Mouse (Mus musculus): Measurements from ENCODE around the gene Upk3b. TPM values are rescaled to one million over a fixed set of nuclear protein-coding genes. Genes with fewer than 3 reads are reported as not detected.

The Upk3b gene
- polyA plus RNA-seq, 1 experiment = 3.9 TPM

DNA sequence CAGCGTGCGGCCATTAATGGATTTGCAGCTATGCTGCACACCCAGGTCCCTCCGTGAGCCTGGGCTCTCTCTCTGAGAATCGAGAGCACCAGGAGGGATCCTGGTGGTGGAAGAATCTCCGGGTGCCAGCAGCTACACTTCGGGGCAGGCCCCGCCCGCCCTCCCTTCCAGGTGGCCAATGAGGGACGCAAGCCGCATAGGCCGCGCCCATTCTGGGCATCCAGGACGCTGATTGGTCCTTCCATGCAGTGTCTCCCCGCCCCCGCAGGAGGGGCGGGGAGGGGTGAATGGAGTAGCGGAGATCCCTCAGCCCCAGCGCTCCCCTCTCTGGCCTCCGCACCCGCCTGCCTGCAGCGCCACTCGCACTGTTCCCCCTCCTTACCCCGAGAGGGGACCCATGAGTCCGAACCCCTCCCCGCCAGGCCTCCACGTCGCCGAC is 45.4 kb downstream of the Upk3b start, which contains the start of gene Rasa4:
Gene Rasa4 (plus strand): TSS at position 248 of the 439 bp plus-strand sequence.
- WGBS = under 1% methylated on average over 28 of the region's 28 CpGs
- Histone ChIP-seq H3K4me1 (ENCODE audit: control insufficient read depth, insufficient read depth, insufficient read length) (peaks cover 9% of the 10 kb centered on the region; the same call in 1 of the 2 replicates), H3K36me3 (ENCODE audit: control insufficient read depth, insufficient read depth, low read length) (no peaks in the 10 kb centered on the region), H3K27me3 (ENCODE audit: control insufficient read depth, insufficient read depth, low read length) (no peaks in the 10 kb centered on the region), H3K4me3 (ENCODE audit: extremely low read depth, insufficient read depth, insufficient read length) (peak within 1 kb of the TSS; percentile 82), H3K27ac (ENCODE audit: insufficient read depth, low read length) (peak within 1 kb of the TSS; percentile 61)
- TF ChIP-seq POLR2A (IDR thresholded peaks at IDR 0.05; ENCODE audit: low read depth, low read length) (peak; percentile 21; the same call in 1 of the 2 replicates), CTCF (IDR thresholded peaks at IDR 0.05; ENCODE audit: extremely low read depth, insufficient read depth, insufficient read length, insufficient replicate concordance) (no peak)
- DNase-seq (ENCODE audit: low read depth in 1 of 2, low spot score in 2 of 2) = peak; percentile 89 to 92

DNA sequence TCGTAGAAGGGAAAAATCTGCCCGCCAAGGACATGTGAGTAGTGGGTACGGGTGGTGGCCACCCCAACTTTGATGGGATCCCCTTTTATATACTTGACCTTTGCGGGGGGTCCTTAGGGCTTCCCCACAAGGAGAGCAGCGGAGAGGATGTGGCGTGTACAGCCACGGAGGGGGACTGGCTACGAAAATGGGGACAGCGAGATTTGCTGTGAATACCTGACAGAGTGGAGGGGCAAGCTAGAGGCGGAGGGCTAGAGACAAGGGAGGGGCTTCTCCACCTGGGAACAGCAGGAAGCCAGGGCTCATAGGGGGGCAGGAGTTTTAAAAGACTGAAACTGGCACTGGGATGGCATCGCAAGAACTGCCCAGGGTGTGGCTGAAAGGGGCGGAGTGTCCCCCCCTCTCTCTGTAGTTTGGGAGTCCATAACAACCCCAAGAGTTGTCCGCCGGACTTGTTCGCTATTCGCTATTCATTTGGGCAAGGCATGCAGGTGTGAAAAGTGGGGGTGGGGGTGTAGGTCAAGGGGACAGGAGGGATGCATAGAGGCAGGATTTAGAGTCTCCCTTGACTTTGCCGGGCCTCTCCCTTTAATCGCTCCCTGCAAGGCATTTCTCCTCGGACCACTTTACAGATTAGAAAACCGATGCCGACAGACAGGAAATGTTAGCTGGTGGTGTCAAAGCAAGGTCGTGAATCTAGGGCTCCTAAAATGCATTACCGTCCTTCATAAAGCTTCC is 46.0 kb downstream of the Upk3b start:
- Histone ChIP-seq H3K36me3 (ENCODE audit: control insufficient read depth, insufficient read depth, low read length) (no peaks in the 10 kb centered on the region), H3K4me3 (ENCODE audit: extremely low read depth, insufficient read depth, insufficient read length) (peak overlapping the region; percentile 82), H3K27ac (ENCODE audit: insufficient read depth, low read length) (peak overlapping the region; percentile 61), H3K27me3 (ENCODE audit: control insufficient read depth, insufficient read depth, low read length) (no peaks in the 10 kb centered on the region), H3K4me1 (ENCODE audit: control insufficient read depth, insufficient read depth, insufficient read length) (peaks cover 11% of the 10 kb centered on the region; the same call in 1 of the 2 replicates)
- no peak for TF ChIP-seq POLR2A (IDR thresholded peaks at IDR 0.05; ENCODE audit: low read depth, low read length)
- TF ChIP-seq CTCF (IDR thresholded peaks at IDR 0.05; ENCODE audit: extremely low read depth, insufficient read depth, insufficient read length, insufficient replicate concordance) = no peak
- no peak for DNase-seq (ENCODE audit: low read depth in 1 of 2, low spot score in 2 of 2)
- WGBS = 1% methylated on average over 23 of the region's 23 CpGs

DNA sequence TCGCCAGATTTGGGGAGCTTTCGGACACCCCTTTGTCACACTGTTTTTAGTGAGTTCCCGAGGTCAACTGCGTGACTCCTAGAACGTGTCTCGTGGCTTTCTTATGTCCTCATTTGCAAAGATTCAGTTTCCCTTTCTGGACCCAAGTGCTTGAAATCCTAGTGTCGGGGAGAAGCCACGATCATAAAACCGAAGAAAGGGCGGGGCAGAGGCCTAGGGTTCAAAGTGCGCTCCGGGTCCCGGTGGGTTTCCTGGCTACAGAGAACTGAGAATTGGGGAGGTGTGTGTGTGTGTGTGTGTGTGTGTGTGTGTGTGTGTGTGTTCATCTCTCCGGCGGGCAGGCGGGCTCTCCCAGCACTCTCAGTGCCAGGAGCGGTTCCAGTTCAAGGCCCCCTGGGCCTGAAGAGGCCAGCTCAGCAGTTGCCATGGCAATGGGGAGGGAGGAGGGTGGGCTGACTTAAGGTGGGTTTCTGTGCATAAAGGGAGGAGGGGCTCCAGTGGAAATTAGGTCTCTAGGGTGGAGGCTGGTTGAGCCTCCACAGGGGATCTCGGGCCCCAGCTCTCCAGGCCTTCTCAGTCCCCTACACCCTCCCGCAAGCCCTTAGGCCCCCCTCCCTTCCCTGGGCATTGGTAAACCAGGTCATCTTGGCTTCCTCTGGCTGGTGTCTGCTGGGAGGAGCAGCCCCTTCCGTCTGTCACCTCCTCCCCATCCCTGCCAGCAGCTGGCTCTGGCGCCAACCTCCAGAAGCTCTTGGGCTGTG is 46.8 kb downstream of the Upk3b start:
- peak in 1 of 2 experiments; percentile 15 for DNase-seq (ENCODE audit: low read depth in 1 of 2, low spot score in 2 of 2)
- Histone ChIP-seq H3K27ac (ENCODE audit: insufficient read depth, low read length) (peak overlapping the region; percentile 61), H3K4me3 (ENCODE audit: extremely low read depth, insufficient read depth, insufficient read length) (peak overlapping the region; percentile 82), H3K36me3 (ENCODE audit: control insufficient read depth, insufficient read depth, low read length) (no peaks in the 10 kb centered on the region), H3K27me3 (ENCODE audit: control insufficient read depth, insufficient read depth, low read length) (no peaks in the 10 kb centered on the region), H3K4me1 (ENCODE audit: control insufficient read depth, insufficient read depth, insufficient read length) (peaks cover 14% of the 10 kb centered on the region; the same call in 1 of the 2 replicates)
- 12% methylated on average over 18 of the region's 21 CpGs for WGBS
- TF ChIP-seq POLR2A (IDR thresholded peaks at IDR 0.05; ENCODE audit: low read depth, low read length) (no peak), CTCF (IDR thresholded peaks at IDR 0.05; ENCODE audit: extremely low read depth, insufficient read depth, insufficient read length, insufficient replicate concordance) (no peak)

DNA sequence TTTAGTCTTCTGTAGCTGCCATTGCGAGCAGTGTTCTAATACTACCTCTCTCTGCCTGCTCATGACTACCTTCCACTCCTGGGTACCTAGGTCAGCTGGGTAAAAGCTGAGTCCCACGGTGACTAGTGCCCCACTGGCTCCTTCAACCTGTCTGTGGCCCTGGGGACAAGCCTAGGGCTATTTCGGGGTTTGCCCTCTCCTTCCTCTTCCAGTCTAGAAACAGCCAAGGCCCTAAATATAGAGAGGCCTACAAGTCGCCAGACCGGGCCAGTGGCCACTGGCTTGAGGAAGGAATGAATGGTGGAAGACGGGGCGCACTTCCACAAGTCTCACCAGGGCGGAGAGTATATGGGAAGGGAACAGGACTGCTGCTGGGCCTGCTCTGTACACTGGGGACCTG is 48.0 kb downstream of the Upk3b start:
- no peak for DNase-seq (ENCODE audit: low read depth in 1 of 2, low spot score in 2 of 2)
- H3K27ac ChIP-seq (ENCODE audit: insufficient read depth, low read length) = no peak overlapping the region
- H3K4me1 ChIP-seq (ENCODE audit: control insufficient read depth, insufficient read depth, insufficient read length) = peaks cover 14% of the 10 kb centered on the region; the same call in 1 of the 2 replicates
- H3K36me3 ChIP-seq (ENCODE audit: control insufficient read depth, insufficient read depth, low read length) = no peaks in the 10 kb centered on the region
- 59% methylated on average over 8 of the region's 8 CpGs for WGBS
- TF ChIP-seq CTCF (IDR thresholded peaks at IDR 0.05; ENCODE audit: extremely low read depth, insufficient read depth, insufficient read length, insufficient replicate concordance) (no peak), POLR2A (IDR thresholded peaks at IDR 0.05; ENCODE audit: low read depth, low read length) (no peak)
- H3K4me3 ChIP-seq (ENCODE audit: extremely low read depth, insufficient read depth, insufficient read length) = peak overlapping the region; percentile 0; the same call in 1 of the 2 replicates
- no peaks in the 10 kb centered on the region for H3K27me3 ChIP-seq (ENCODE audit: control insufficient read depth, insufficient read depth, low read length)

DNA sequence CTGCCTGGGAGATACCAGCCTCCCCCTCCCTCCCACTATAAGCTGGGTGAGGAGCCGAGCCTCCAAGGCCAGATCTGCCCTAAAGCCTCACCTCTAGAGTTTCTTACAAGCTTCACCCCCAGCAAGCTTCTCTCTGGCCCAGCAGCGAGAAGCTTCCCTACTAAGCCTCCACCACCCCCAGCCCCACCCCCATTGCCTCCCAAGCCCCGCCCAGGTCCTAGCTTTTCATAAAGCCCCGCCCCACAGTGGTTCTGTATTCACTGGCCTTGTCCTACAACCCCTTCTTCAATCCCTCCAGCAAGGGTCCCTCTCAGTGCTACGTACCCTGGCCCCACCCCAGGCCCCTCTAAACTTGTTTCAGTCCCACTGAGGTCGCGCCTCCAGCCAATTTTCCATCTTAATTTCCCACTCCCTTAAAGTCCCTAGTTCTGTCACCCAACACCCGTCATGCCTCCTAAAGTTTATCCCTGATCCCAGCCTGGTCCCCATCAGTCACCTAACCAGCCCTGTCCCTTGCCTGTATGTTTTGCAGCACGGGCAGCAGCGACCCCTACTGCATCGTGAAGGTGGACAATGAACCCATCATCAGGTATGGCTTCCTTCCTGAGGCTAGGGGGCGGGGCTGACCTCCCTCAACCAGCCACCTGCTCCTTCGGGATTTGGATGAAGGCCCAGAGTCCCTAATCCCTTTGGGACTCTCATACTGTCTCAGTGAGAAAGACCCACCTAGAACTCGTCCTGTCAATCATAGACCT is 50.7 kb downstream of the Upk3b start:
- TF ChIP-seq CTCF (IDR thresholded peaks at IDR 0.05; ENCODE audit: extremely low read depth, insufficient read depth, insufficient read length, insufficient replicate concordance) (no peak), POLR2A (IDR thresholded peaks at IDR 0.05; ENCODE audit: low read depth, low read length) (no peak)
- no peak for DNase-seq (ENCODE audit: low read depth in 1 of 2, low spot score in 2 of 2)
- Histone ChIP-seq H3K36me3 (ENCODE audit: control insufficient read depth, insufficient read depth, low read length) (no peaks in the 10 kb centered on the region), H3K27ac (ENCODE audit: insufficient read depth, low read length) (no peak overlapping the region), H3K4me1 (ENCODE audit: control insufficient read depth, insufficient read depth, insufficient read length) (peaks cover 11% of the 10 kb centered on the region), H3K4me3 (ENCODE audit: extremely low read depth, insufficient read depth, insufficient read length) (no peak overlapping the region), H3K27me3 (ENCODE audit: control insufficient read depth, insufficient read depth, low read length) (no peaks in the 10 kb centered on the region)
- 75% methylated on average over 14 of the region's 14 CpGs for WGBS

DNA sequence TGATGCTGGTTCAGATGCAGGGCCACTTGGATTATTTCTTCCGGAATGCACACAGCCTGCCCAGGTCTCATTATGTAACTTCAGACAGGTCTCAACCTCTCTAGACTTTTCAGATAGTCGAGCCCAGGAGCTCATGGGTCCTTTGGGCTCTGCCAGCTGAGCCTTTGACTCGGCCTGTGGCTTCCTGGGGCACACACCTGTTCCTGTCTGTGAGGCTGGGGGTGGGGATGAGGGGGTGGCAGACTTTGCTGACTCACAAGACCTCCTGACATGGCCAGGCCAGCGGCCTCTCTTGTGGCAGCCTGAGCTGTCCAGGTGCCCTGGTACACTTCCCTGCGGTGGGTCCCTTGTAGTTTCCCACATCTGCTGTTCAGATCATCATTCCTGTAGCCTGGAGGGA is 53.6 kb downstream of the Upk3b start:
- Histone ChIP-seq H3K27ac (ENCODE audit: insufficient read depth, low read length) (no peak overlapping the region), H3K27me3 (ENCODE audit: control insufficient read depth, insufficient read depth, low read length) (no peaks in the 10 kb centered on the region), H3K4me1 (ENCODE audit: control insufficient read depth, insufficient read depth, insufficient read length) (peaks cover 9% of the 10 kb centered on the region), H3K4me3 (ENCODE audit: extremely low read depth, insufficient read depth, insufficient read length) (no peak overlapping the region), H3K36me3 (ENCODE audit: control insufficient read depth, insufficient read depth, low read length) (no peaks in the 10 kb centered on the region)
- 52% methylated on average over 5 of the region's 5 CpGs for WGBS
- DNase-seq (ENCODE audit: low read depth in 1 of 2, low spot score in 2 of 2) = no peak
- TF ChIP-seq POLR2A (IDR thresholded peaks at IDR 0.05; ENCODE audit: low read depth, low read length) (no peak), CTCF (IDR thresholded peaks at IDR 0.05; ENCODE audit: extremely low read depth, insufficient read depth, insufficient read length, insufficient replicate concordance) (no peak)
